Mouse (Mus musculus): Measurements from ENCODE around the gene Guk1.

Guk1 gene

DNA sequence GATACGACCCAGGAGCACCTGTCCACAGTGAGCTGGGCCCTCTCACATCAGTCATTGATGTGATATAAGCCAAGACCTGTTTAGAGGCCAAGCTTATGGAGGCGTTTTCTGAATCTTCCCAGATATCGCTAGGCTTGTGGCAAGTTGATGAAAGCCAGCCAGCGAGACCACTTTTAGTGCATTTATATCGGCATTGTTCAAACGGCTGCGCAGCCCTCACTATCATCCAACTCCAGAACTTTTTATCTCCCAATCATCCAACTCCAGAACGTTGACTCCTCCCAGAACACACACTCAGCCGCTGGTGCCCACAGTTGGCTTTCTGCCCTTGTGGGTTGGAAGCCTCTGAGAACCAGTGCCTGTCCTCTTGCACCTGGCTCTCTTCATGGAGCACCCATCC lies 27.6 kb downstream of the Guk1 start:
- peak; percentile 92 for DNase-seq (ENCODE audit: extremely low read depth, low read depth)

DNA sequence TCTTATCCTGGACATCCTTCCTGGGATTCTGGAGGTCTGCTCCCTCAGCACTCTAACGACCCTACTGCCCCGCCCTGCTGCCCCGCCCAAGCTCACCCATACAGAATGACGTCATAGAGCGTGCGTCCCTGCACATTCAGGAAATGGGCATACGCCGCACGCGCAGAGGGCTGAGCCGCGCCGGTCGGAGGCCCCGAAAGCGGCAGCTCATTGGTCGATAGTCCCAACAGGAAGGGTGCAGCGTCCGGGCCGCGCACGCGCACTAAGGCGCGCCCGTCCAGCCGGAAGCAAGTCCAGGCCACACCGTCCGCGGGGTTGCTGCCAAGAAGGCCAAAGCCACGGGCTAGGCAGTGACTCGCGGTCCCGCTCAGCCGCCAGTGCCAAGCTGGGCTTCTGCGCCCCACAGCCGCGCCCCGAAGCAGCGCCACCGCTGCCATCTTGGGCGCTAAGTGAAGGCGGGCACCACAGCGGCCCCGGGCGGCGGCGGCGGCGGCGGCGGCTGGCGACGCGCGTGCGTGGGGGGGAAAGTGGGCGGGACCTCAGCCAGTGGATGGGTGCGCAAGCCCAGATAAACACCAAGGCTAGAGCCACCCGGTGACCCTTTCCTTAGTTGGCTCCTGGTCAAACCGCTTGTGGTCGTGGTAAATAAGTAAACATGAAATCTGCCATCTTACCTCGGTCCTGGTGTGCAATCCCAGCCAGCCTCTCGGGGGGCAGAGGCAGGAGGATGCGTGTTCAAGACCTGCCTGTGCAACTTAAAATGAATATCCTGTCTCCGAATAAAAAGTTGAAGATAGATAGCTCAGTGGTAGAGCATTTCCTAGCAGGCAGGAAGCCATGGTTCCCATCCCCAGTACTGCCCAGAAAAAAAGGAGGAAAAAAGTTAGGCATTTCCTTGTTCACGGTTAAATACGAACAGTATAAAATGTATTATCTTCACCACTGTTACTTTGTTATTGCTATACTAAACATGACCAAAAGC lies 28.5 kb downstream of the Guk1 start, which contains the start of gene Iba57:
Gene Iba57 (minus strand): TSS at position 485 of the 982 bp plus-strand sequence.
- DNase-seq (ENCODE audit: extremely low read depth, low read depth): peak; percentile 95

GRCm38 (mm10) chr11:59162443-59163254 lies 29.4 kb downstream of the Guk1 start:
- DNase-seq (ENCODE audit: extremely low read depth, low read depth): peak; percentile 33

DNA sequence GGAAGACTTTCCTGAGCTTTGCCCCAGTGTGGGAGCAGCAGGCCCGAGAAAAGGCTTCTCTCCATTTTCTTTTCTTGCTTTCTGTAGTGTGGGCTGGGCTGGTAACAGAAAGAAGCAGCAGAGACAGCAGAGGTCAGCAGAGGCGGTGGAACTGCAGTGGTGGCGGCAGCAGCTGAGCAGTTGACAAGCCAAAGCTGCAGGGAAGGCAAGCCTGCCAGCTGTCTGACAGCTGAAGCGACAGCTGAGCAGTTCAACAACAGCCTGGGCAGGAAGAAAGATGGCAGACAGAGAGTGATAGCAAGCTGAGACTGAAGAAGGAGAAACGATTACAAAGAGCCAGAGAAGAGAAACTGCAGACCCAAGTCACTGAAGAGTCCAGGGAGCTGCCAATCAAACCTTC lies 30.6 kb downstream of the Guk1 start:
- no peak for DNase-seq (ENCODE audit: extremely low read depth, low read depth)

- DNase-seq (ENCODE audit: extremely low read depth, low read depth): no peak
These were observed 32.5 kb downstream of the Guk1 start for GRCm38 (mm10) chr11:59159558-59159957.

DNA sequence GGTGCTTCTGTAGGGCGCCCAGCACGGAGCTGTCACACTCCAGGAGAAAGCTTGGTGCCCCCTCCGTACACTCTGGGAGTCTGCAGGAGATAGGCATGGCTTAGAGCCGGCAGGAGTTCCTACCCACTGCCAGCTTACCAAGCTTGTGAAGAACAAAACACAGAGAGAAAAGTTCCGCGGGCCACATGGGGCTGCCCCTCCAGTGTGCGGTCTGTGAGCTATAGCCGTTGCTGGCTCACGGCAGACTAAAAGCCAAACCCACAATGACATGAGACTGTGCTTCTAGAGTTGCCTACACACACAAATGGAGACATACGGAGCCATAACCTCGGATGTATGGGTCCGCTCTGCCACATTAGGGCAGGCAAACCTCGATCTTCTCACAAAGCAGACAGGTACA lies 32.9 kb downstream of the Guk1 start:
- no peak for DNase-seq (ENCODE audit: extremely low read depth, low read depth)

DNA sequence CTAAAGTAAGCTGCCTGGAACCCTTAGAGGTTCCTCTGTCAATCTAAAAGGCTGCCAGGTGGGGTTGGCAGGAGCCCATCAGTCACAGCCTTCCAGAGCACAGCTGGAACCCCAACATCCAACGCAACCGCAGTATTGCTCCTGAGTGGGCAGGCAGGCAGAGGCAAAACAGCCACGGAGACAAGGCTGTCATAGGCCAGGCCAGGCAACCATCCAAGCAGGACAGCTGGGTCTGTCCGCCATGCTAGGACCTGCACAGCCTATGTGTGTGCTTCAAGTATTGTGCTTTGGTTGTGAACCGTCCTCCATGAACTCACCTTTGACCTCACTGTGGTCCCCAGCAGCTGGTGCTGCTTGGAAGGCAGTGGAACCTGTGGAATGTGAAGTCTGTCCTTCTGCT lies 36.1 kb downstream of the Guk1 start:
- no peak for DNase-seq (ENCODE audit: extremely low read depth, low read depth)

DNA sequence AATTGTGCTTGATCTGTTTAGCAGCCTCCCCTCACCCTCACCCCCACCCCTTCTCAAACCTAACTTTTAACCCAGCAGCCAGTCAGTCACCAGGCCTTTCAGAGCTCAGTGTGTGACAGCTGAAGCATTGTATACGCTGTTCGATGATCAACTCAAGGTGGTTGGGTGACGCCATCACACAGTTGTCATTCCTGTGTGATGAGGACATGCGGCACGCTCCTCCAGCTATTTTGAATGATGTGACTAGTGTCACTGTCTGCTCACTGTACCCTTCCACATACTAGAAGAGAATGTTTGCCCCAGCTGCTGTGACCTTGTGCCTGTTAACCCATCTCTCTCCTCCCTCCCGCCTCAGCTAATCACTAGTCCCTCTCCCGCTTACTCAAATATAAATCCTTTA lies 37.8 kb downstream of the Guk1 start:
- DNase-seq (ENCODE audit: extremely low read depth, low read depth): no peak

GRCm38 (mm10) chr11:59151729-59152128 lies 40.3 kb downstream of the Guk1 start:
- DNase-seq (ENCODE audit: extremely low read depth, low read depth): no peak

- no peak for DNase-seq (ENCODE audit: extremely low read depth, low read depth)
These were observed 42.7 kb downstream of the Guk1 start for GRCm38 (mm10) chr11:59149302-59149701.

GRCm38 (mm10) chr11:59142962-59143361 lies 49.0 kb downstream of the Guk1 start:
- DNase-seq (ENCODE audit: extremely low read depth, low read depth): no peak

GRCm38 (mm10) chr11:59141772-59142370 lies 50.1 kb downstream of the Guk1 start:
- DNase-seq (ENCODE audit: extremely low read depth, low read depth): no peak

GRCm38 (mm10) chr11:59138537-59139486 lies 53.2 kb downstream of the Guk1 start:
- no peak for DNase-seq (ENCODE audit: extremely low read depth, low read depth)

DNA sequence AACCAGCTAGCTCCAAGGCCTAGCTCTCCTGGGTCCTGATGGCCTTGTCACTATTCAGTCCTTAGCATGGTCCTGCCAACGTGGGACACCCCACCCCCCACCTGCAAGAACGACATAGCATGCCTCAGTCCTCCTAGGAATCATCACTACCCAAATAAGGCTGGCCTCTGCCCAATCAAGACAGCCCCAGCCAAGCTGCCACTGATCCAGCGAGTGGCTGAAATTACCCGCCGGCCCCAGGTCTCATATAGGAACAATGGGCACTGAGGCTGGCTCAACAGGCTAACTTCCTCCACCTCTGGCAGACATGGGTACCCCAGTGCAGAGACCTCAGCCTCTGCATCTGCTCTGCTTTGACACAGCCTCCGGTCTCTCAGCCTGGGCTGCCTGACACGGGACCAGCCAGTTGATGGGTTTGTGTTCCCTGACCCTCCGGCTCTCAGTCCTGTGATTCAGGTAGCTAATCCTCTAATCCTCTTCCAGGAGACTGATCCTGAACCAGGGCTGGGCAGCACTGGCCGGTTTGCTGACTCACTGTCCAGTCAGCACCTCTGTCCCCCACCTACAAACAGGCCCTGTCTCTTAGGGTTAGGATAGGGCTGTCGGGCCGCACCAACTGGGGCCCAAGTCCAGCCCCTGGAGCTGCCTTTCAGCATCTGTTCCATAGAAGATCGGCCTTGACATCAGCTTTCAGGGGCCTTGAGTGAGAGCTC lies 54.9 kb downstream of the Guk1 start:
- DNase-seq (ENCODE audit: extremely low read depth, low read depth): no peak

DNA sequence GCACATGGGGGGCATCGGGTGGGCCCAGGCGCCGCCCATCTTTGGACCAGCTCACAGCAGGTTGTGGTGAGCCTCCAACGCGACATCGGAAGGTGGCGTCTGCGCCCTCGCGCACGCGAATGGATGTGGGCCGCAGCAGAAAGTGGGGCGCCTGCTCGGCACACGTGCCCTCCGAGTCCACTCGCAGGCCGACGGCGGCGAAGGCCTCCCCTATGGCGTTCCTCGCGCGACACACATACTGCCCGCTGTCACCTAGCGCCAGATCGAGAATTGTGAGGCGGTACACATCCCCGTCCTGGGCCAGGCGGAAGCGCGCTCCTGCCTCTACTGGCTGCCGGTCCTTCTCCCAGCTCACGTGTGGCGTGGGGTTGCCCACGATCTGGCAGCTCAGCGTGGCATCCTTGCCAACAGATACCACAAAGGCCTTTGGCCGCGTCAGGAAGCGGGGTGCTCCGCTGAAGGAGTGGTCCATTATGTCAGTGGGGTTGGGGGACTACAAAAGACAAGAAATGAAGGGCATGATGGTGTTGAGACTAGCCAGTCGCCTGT lies 56.0 kb downstream of the Guk1 start, which contains the start of gene Obscn:
Gene Obscn (minus strand): TSS at position 499 of the 549 bp plus-strand sequence.
- no peak for DNase-seq (ENCODE audit: extremely low read depth, low read depth)

GRCm38 (mm10) chr11:59135051-59135820 lies 56.8 kb downstream of the Guk1 start:
- DNase-seq (ENCODE audit: extremely low read depth, low read depth): no peak

DNA sequence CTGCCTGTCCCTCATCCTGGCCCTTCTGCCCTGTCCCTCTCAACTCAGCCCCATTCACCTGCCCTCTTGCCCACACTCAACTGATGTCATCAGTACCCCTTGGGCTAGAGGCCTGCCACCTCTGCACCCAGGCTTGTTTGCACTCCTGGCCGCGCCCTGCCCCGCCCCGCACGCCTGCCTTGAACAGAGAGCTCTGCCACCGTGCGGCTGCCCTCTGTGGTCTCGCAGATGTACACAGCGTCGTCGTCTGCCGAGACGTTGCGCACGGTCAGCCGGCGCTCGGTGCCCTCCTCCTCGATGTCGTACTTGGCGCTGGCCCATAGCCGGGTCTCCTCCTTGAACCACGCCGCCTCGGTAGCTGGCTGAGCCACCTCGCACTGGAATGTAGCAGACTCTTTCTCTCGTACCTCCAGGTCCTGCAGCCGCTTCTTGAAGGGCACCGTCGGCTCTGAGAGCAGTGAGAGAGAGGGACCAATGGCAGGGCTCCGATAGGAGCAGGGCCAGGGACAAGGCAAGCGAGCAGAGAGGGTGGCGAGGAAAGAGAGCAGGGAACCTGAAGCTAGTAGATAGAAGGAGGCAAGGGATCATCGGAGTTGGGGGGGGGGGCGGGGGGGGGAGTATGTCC lies 57.5 kb downstream of the Guk1 start:
- no peak for DNase-seq (ENCODE audit: extremely low read depth, low read depth)

Measured in MEL-GATA-1-ER (cell line).